In genomic region chr7:101549266-101549665, GRCm38 (mm10) we compare ENCODE assay signal across 32 mouse cellular contexts. TPM values are rescaled to one million over a fixed set of nuclear protein-coding genes. Genes with fewer than 3 reads are reported as not detected.
"Had no signal": no experiment of that assay in that cellular context is flagged by ENCODE, and none has a peak within 500 bp of the region (broad histone marks: within the 10 kb centered on the region; RNA-seq: fewer than 3 reads in every experiment).

No protein-coding gene starts in this region.

- H3K4me2 ChIP-seq: intestine, embryonic 15.5 days; kidney, embryonic 15.5 days; limb, embryonic 13.5 days; liver, embryonic 15.5 days; midbrain, embryonic 12.5 days; midbrain, embryonic 15.5 days had no signal

- H3K27ac ChIP-seq: hindbrain, postnatal 0 days; intestine, embryonic 15.5 days; kidney, embryonic 15.5 days; limb, embryonic 10.5 days; limb, embryonic 13.5 days; liver, embryonic 15.5 days; midbrain, embryonic 12.5 days; midbrain, embryonic 15.5 days; stomach, postnatal 0 days had no signal

- ATAC-seq: hindbrain, postnatal 0 days; intestine, embryonic 15.5 days; midbrain, embryonic 15.5 days had no signal

- H3K4me3 ChIP-seq: intestine, embryonic 15.5 days; kidney, embryonic 15.5 days; limb, embryonic 10.5 days; limb, embryonic 13.5 days; liver, embryonic 15.5 days; midbrain, embryonic 12.5 days; midbrain, embryonic 15.5 days; myocyte had no signal

- H3K36me3 ChIP-seq: intestine, embryonic 15.5 days; kidney, embryonic 15.5 days; limb, embryonic 10.5 days; limb, embryonic 13.5 days; liver, embryonic 15.5 days; midbrain, embryonic 12.5 days; midbrain, embryonic 15.5 days had no signal

- H3K9me3 ChIP-seq: intestine, embryonic 15.5 days; kidney, embryonic 15.5 days; limb, embryonic 10.5 days; limb, embryonic 13.5 days; liver, embryonic 15.5 days; midbrain, embryonic 12.5 days; midbrain, embryonic 15.5 days had no signal

- DNase-seq: kidney, adult 11 months; kidney, adult 8-10 months; kidney, postnatal 10 days; kidney, postnatal 36 days; layer of hippocampus, postnatal 36 days; liver; lung, adult 2 months; lung, postnatal 14 days; lung, postnatal 4 days; right cerebral cortex, adult 18-20 months; right cerebral cortex, postnatal 14 days; right cerebral cortex, postnatal 4 days; thymus, adult 2 months; thymus, postnatal 25 days had no signal

- H3K27me3 ChIP-seq: intestine, embryonic 15.5 days; kidney, embryonic 15.5 days; limb, embryonic 13.5 days; liver, embryonic 15.5 days; midbrain, embryonic 12.5 days; midbrain, embryonic 15.5 days had no signal

- H3K4me1 ChIP-seq: kidney, embryonic 15.5 days; limb, embryonic 10.5 days; limb, embryonic 13.5 days; liver, embryonic 15.5 days; midbrain, embryonic 12.5 days; midbrain, embryonic 15.5 days had no signal

- H3K9ac ChIP-seq: intestine, embryonic 15.5 days; kidney, embryonic 15.5 days; limb, embryonic 13.5 days; liver, embryonic 15.5 days; midbrain, embryonic 12.5 days; midbrain, embryonic 15.5 days had no signal

RNA-seq across cellular contexts. Expression of gene Art2b, which starts 36.1 kb away (rescaled TPM):
- total RNA-seq: hindbrain, postnatal 0 days; layer of hippocampus, adult 8-10 months; layer of hippocampus, postnatal 10 days; layer of hippocampus, postnatal 36 days; left cerebral cortex, adult 8-10 months; left cerebral cortex, postnatal 25 days had no signal
- polyA plus RNA-seq: hindbrain, postnatal 0 days; kidney, embryonic 15.5 days; limb, embryonic 10.5 days; limb, embryonic 13.5 days; liver, embryonic 15.5 days; lung, embryonic 16.5 days; midbrain, embryonic 12.5 days; midbrain, embryonic 15.5 days; myocyte; neural tube, embryonic 11.5 days; neural tube, embryonic 14.5 days; stomach, embryonic 14.5 days; stomach, postnatal 0 days had no signal
